Mouse (Mus musculus): ENCODE results near the gene Cabin1.

- TF ChIP-seq HCFC1 (IDR thresholded peaks at IDR 0.05; ENCODE audit: borderline replicate concordance, insufficient read depth, low read length) (no peak), ZNF384 (IDR thresholded peaks at IDR 0.05; ENCODE audit: low read depth, low read length) (no peak), MAFK (IDR thresholded peaks at IDR 0.05; ENCODE audit: insufficient read depth, low read depth, low read length) (no peak), ZC3H11A (IDR thresholded peaks at IDR 0.05; ENCODE audit: borderline replicate concordance, low read depth, low read length) (no peak), CHD2 (IDR thresholded peaks at IDR 0.05; ENCODE audit: low read depth, low read length) (no peak)
Measured at GRCm38 (mm10) chr10:75686724-75687123, 77.4 kb downstream of the Cabin1 start.
